Mouse (Mus musculus): ENCODE data around the gene Aftph. TPM values are rescaled to one million over a fixed set of nuclear protein-coding genes. Genes with fewer than 3 reads are reported as not detected.
A peak's percentile ranks its signal among the peaks of the same experiment; 100 is the strongest.

The Aftph gene
- polyA plus RNA-seq, 1 experiment from 2014 or later, result 17.8 TPM

- H3K4me1 ChIP-seq (ENCODE audit: insufficient read depth, low read depth, low read length), result peaks cover 27% of the 10 kb centered on the region
- 49% methylated on average over 19 of the region's 19 CpGs for WGBS
- H3K9me3 ChIP-seq (ENCODE audit: low read length), result no peaks in the 10 kb centered on the region
- 0 out of 2 replicates have a peak, but pooled peaks cover 3% of the 10 kb centered on the region for H3K36me3 ChIP-seq (ENCODE audit: insufficient read depth, low read length)
- DNase-seq (ENCODE audit: low spot score) (no peak), ATAC-seq (peak; percentile 34; the same call in 1 of the 2 replicates)
- H3K4me2 ChIP-seq (replicated peaks; ENCODE audit: low read depth, low read length), result no peak overlapping the region
- no peak overlapping the region for H3K4me3 ChIP-seq (ENCODE audit: low read depth, low read length)
- no peaks in the 10 kb centered on the region for H3K27me3 ChIP-seq (replicated peaks; ENCODE audit: insufficient read depth, low read length)
- no peak overlapping the region for H3K27ac ChIP-seq (ENCODE audit: low read length)
- TF ChIP-seq EP300 (IDR thresholded peaks at IDR 0.05), result no peak
- TF ChIP-seq CTCF (IDR thresholded peaks at IDR 0.05), result no peak
- H3K9ac ChIP-seq (replicated peaks; ENCODE audit: low read depth), result no peak overlapping the region
Observed at GRCm38 (mm10) chr11:20647902-20648625, 93.3 kb downstream of the Aftph start.

GRCm38 (mm10) chr11:20646986-20647726, 94.2 kb downstream of the Aftph start:
- no peak overlapping the region for H3K4me3 ChIP-seq (ENCODE audit: low read depth, low read length)
- no peaks in the 10 kb centered on the region for H3K9me3 ChIP-seq (ENCODE audit: low read length)
- no peak for TF ChIP-seq CTCF (IDR thresholded peaks at IDR 0.05)
- TF ChIP-seq EP300 (IDR thresholded peaks at IDR 0.05), result no peak
- no peak overlapping the region for H3K27ac ChIP-seq (ENCODE audit: low read length)
- WGBS, result 42% methylated on average over 10 of the region's 10 CpGs
- no peak overlapping the region for H3K9ac ChIP-seq (replicated peaks; ENCODE audit: low read depth)
- H3K4me2 ChIP-seq (replicated peaks; ENCODE audit: low read depth, low read length), result no peak overlapping the region
- ATAC-seq (no peak), DNase-seq (ENCODE audit: low spot score) (no peak)
- H3K36me3 ChIP-seq (ENCODE audit: insufficient read depth, low read length), result 0 out of 2 replicates have a peak, but pooled peaks cover 3% of the 10 kb centered on the region
- peaks cover 27% of the 10 kb centered on the region for H3K4me1 ChIP-seq (ENCODE audit: insufficient read depth, low read depth, low read length)
- no peaks in the 10 kb centered on the region for H3K27me3 ChIP-seq (replicated peaks; ENCODE audit: insufficient read depth, low read length)

GRCm38 (mm10) chr11:20646142-20646541, 95.2 kb downstream of the Aftph start:
- DNase-seq (ENCODE audit: low spot score) (peak; percentile 46), ATAC-seq (peak; percentile 34; the same call in 1 of the 2 replicates)
- TF ChIP-seq EP300 (IDR thresholded peaks at IDR 0.05) (no peak), CTCF (IDR thresholded peaks at IDR 0.05) (no peak)
- H3K9ac ChIP-seq (replicated peaks; ENCODE audit: low read depth), result no peak overlapping the region
- 0 out of 2 replicates have a peak, but pooled peaks cover 3% of the 10 kb centered on the region for H3K36me3 ChIP-seq (ENCODE audit: insufficient read depth, low read length)
- no peaks in the 10 kb centered on the region for H3K9me3 ChIP-seq (ENCODE audit: low read length)
- H3K4me3 ChIP-seq (ENCODE audit: low read depth, low read length), result no peak overlapping the region
- H3K27ac ChIP-seq (ENCODE audit: low read length), result no peak overlapping the region
- H3K27me3 ChIP-seq (replicated peaks; ENCODE audit: insufficient read depth, low read length), result no peaks in the 10 kb centered on the region
- no peak overlapping the region for H3K4me2 ChIP-seq (replicated peaks; ENCODE audit: low read depth, low read length)
- 54% methylated on average over 6 of the region's 6 CpGs for WGBS
- H3K4me1 ChIP-seq (ENCODE audit: insufficient read depth, low read depth, low read length), result peaks cover 23% of the 10 kb centered on the region

GRCm38 (mm10) chr11:20645521-20645920, 95.9 kb downstream of the Aftph start:
- H3K27me3 ChIP-seq (replicated peaks; ENCODE audit: insufficient read depth, low read length), result no peaks in the 10 kb centered on the region
- H3K9ac ChIP-seq (replicated peaks; ENCODE audit: low read depth), result no peak overlapping the region
- H3K4me3 ChIP-seq (ENCODE audit: low read depth, low read length), result no peak overlapping the region
- H3K9me3 ChIP-seq (ENCODE audit: low read length), result no peaks in the 10 kb centered on the region
- H3K4me1 ChIP-seq (ENCODE audit: insufficient read depth, low read depth, low read length), result peaks cover 28% of the 10 kb centered on the region
- no peak overlapping the region for H3K4me2 ChIP-seq (replicated peaks; ENCODE audit: low read depth, low read length)
- DNase-seq (ENCODE audit: low spot score) (no peak), ATAC-seq (no peak)
- H3K36me3 ChIP-seq (ENCODE audit: insufficient read depth, low read length), result 0 out of 2 replicates have a peak, but pooled peaks cover 3% of the 10 kb centered on the region
- 59% methylated on average over 3 of the region's 3 CpGs for WGBS
- H3K27ac ChIP-seq (ENCODE audit: low read length), result no peak overlapping the region
- TF ChIP-seq EP300 (IDR thresholded peaks at IDR 0.05), result no peak
- no peak for TF ChIP-seq CTCF (IDR thresholded peaks at IDR 0.05)

- H3K9me3 ChIP-seq (ENCODE audit: low read length), result no peaks in the 10 kb centered on the region
- ATAC-seq, result no peak
- H3K4me2 ChIP-seq (replicated peaks; ENCODE audit: low read depth, low read length), result no peak overlapping the region
- peaks cover 33% of the 10 kb centered on the region for H3K4me1 ChIP-seq (ENCODE audit: insufficient read depth, low read depth, low read length)
- no peak overlapping the region; the same call in 1 of the 2 replicates for H3K27ac ChIP-seq (ENCODE audit: low read length)
- no peak for TF ChIP-seq EP300 (IDR thresholded peaks at IDR 0.05)
- no peak for TF ChIP-seq CTCF (IDR thresholded peaks at IDR 0.05)
- WGBS, result 41% methylated on average over 6 of the region's 6 CpGs
- H3K4me3 ChIP-seq (ENCODE audit: low read depth, low read length), result no peak overlapping the region
- H3K9ac ChIP-seq (replicated peaks; ENCODE audit: low read depth), result 0 out of 2 replicates have a peak overlapping the region, but pooled peaks have one; percentile 26
- DNase-seq (ENCODE audit: low spot score), result no peak
- no peaks in the 10 kb centered on the region for H3K27me3 ChIP-seq (replicated peaks; ENCODE audit: insufficient read depth, low read length)
- 0 out of 2 replicates have a peak, but pooled peaks cover 3% of the 10 kb centered on the region for H3K36me3 ChIP-seq (ENCODE audit: insufficient read depth, low read length)
Observed at GRCm38 (mm10) chr11:20644872-20645271, 96.5 kb downstream of the Aftph start.

- 74% methylated on average over 1 of the region's 1 CpGs for WGBS
- H3K9ac ChIP-seq (replicated peaks; ENCODE audit: low read depth), result 0 out of 2 replicates have a peak overlapping the region, but pooled peaks have one; percentile 26
- H3K27me3 ChIP-seq (replicated peaks; ENCODE audit: insufficient read depth, low read length), result no peaks in the 10 kb centered on the region
- no peak for DNase-seq (ENCODE audit: low spot score)
- no peaks in the 10 kb centered on the region for H3K9me3 ChIP-seq (ENCODE audit: low read length)
- peaks cover 37% of the 10 kb centered on the region for H3K4me1 ChIP-seq (ENCODE audit: insufficient read depth, low read depth, low read length)
- TF ChIP-seq EP300 (IDR thresholded peaks at IDR 0.05) (no peak), CTCF (IDR thresholded peaks at IDR 0.05) (no peak)
- 0 out of 2 replicates have a peak, but pooled peaks cover under 1% of the 10 kb centered on the region for H3K36me3 ChIP-seq (ENCODE audit: insufficient read depth, low read length)
- H3K27ac ChIP-seq (ENCODE audit: low read length), result no peak overlapping the region
- H3K4me3 ChIP-seq (ENCODE audit: low read depth, low read length), result no peak overlapping the region
- no peak for ATAC-seq
- H3K4me2 ChIP-seq (replicated peaks; ENCODE audit: low read depth, low read length), result no peak overlapping the region
Observed at GRCm38 (mm10) chr11:20644166-20644565, 97.2 kb downstream of the Aftph start.
